Mouse (Mus musculus) inflammation-experienced regulatory T-cells (primary cell): Measurements from ENCODE around the gene Inhbb. TPM values are rescaled to one million over a fixed set of nuclear protein-coding genes. Genes with fewer than 3 reads are reported as not detected.

Source experiments
- polyA plus RNA-seq, 2 experiments: library from polyadenylated mRNA; unstranded; fragments of 100-300 nt; shearing (Covaris generic); gene quantifications; one replicate each; pipeline ENCODE4 v1.2.1; 2017

The Inhbb gene
- polyA plus RNA-seq: under 1 TPM in 1 of 2 experiments, not detected in 1; 0.09 TPM

GRCm38 (mm10) chr1:119421576-119422421 lies at the start of gene Inhbb:
TSS of gene Inhbb (minus strand) at chr1:119422248.

Other genes with a start within 250 kb of the Inhbb start
- 10 to 100 TPM; 17.7 to 21.3 TPM for gene Ralb, start 82.5 kb upstream of the Inhbb start, polyA plus RNA-seq
- 10 to 100 TPM; 35.6 to 46.8 TPM for gene Tmem185b, start 103.9 kb upstream of the Inhbb start, polyA plus RNA-seq
- gene Epb41l5, start 226.8 kb upstream of the Inhbb start, polyA plus RNA-seq: 1 to 10 TPM; 1.7 to 5.1 TPM